Mouse (Mus musculus) MEL (cell line): ENCODE results near the gene Sft2d2. TPM values are rescaled to one million over a fixed set of nuclear protein-coding genes. Genes with fewer than 3 reads are reported as not detected.

ENCODE experiments used
- DNase-seq: peaks from one replicate; pipeline ENCODE4 v3.0.0; 2011; ENCODE audit warnings: low read depth, low spot score
- H3K27ac ChIP-seq: 2 replicates; pipeline ENCODE4 v1.5.1; 2012; ENCODE audit warnings: low read depth, mild to moderate bottlenecking, control low read depth, low read length, moderate library complexity; ENCODE audit not compliant: control insufficient read depth
- H3K27me3 ChIP-seq, 2 experiments: fragments of 150-350 bp in 1 of 2; sonication (generic) in 1 of 2; 2 replicates each; pipeline ENCODE4 v1.6.1; 2012; ENCODE audit warnings: low read length in 2 of 2, mild to moderate bottlenecking in 2 of 2, improper control_type of control experiment in 1 of 2, moderate library complexity in 1 of 2; ENCODE audit not compliant: insufficient read depth in 2 of 2, control insufficient read depth in 1 of 2
- H3K36me3 ChIP-seq, 2 experiments: 2 replicates each; pipeline ENCODE4 v1.6.1; 2012 to 2014; ENCODE audit warnings: low read length in 2 of 2, improper control_type of control experiment in 1 of 2, inconsistent platforms in 1 of 2, mild to moderate bottlenecking in 1 of 2; ENCODE audit not compliant: insufficient read depth in 2 of 2, control insufficient read depth in 1 of 2
- H3K4me1 ChIP-seq, 2 experiments: fragments of 150-350 bp in 1 of 2; sonication (generic) in 1 of 2; 2 replicates each; pipeline ENCODE4 v1.6.1; 2012; ENCODE audit warnings: low read length in 2 of 2, improper control_type of control experiment in 1 of 2, mild to moderate bottlenecking in 1 of 2; ENCODE audit not compliant: insufficient read depth in 2 of 2, control insufficient read depth in 1 of 2
- H3K4me3 ChIP-seq, 2 experiments: fragments of 150-350 bp in 1 of 2; sonication (generic) in 1 of 2; 2 replicates each; pipeline ENCODE4 v1.5.1; 2012; ENCODE audit warnings: low read depth in 2 of 2, low read length in 2 of 2, mild to moderate bottlenecking in 2 of 2, moderate library complexity in 2 of 2, control low read depth in 1 of 2, improper control_type of control experiment in 1 of 2; ENCODE audit not compliant: control insufficient read depth in 1 of 2, insufficient read depth in 1 of 2
- H3K79me2 ChIP-seq: 2 replicates; pipeline ENCODE4 v1.6.1; 2012; ENCODE audit warnings: mild to moderate bottlenecking, low read length, moderate library complexity; ENCODE audit not compliant: control insufficient read depth, poor library complexity, insufficient read depth
- H3K9ac ChIP-seq: 2 replicates; pipeline ENCODE4 v1.6.1; 2012; ENCODE audit warnings: low read depth, mild to moderate bottlenecking, control low read depth, low read length, moderate library complexity; ENCODE audit not compliant: control insufficient read depth, poor library complexity, severe bottlenecking
- H3K9me3 ChIP-seq: fragments of 150-350 bp; sonication (generic); replicated peaks from 2 replicates; pipeline ENCODE4 v1.6.1; 2012; ENCODE audit warnings: mild to moderate bottlenecking, low read length, improper control_type of control experiment, moderate library complexity; ENCODE audit not compliant: insufficient read depth
- BHLHE40 ChIP-seq: IDR thresholded peaks from 2 replicates; pipeline ENCODE4 v1.6.1; 2012; ENCODE audit warnings: low read depth, mild to moderate bottlenecking, inconsistent platforms, low read length, improper control_type of control experiment, borderline replicate concordance
- CHD1 ChIP-seq: IDR thresholded peaks from 2 replicates; pipeline ENCODE4 v1.6.1; 2012; ENCODE audit warnings: low read depth, mild to moderate bottlenecking, inconsistent platforms, low read length, improper control_type of control experiment
- CHD2 ChIP-seq: IDR thresholded peaks from 2 replicates; pipeline ENCODE4 v1.6.1; 2011; ENCODE audit warnings: low read length, improper control_type of control experiment
- CTCF ChIP-seq, 3 experiments: IDR thresholded peaks in 2 of 3; conservative IDR thresholded peaks in 1 of 3; 2 replicates each; pipeline ENCODE4 v1.5.1; 2011 to 2012; ENCODE audit warnings: low read length in 3 of 3, low read depth in 2 of 3, mild to moderate bottlenecking in 2 of 3, improper control_type of control experiment in 1 of 3, inconsistent platforms in 1 of 3, mixed read lengths in 1 of 3, moderate library complexity in 1 of 3; ENCODE audit not compliant: control insufficient read depth in 1 of 3, insufficient read depth in 1 of 3, poor library complexity in 1 of 3, severe bottlenecking in 1 of 3
- ELF1 ChIP-seq: IDR thresholded peaks from 2 replicates; pipeline ENCODE4 v1.6.1; 2014; ENCODE audit warnings: low read depth, mild to moderate bottlenecking, inconsistent platforms, low read length, improper control_type of control experiment, moderate library complexity
- EP300 ChIP-seq, 2 experiments: IDR thresholded peaks; 2 replicates each; pipeline ENCODE4 v1.6.1; 2011; ENCODE audit warnings: improper control_type of control experiment in 2 of 2, low read length in 2 of 2, low read depth in 1 of 2, mild to moderate bottlenecking in 1 of 2
- GATA1 ChIP-seq: IDR thresholded peaks from 2 replicates; pipeline ENCODE4 v1.6.1; 2011; ENCODE audit warnings: low read depth, low read length, improper control_type of control experiment
- HCFC1 ChIP-seq: IDR thresholded peaks from 2 replicates; pipeline ENCODE4 v1.6.1; 2012; ENCODE audit warnings: low read depth, mild to moderate bottlenecking, inconsistent platforms, low read length, improper control_type of control experiment, moderate library complexity
- JUND ChIP-seq: IDR thresholded peaks from 2 replicates; pipeline ENCODE4 v1.6.1; 2011; ENCODE audit warnings: low read depth, mild to moderate bottlenecking, improper control_type of control experiment, low read length
- MAFK ChIP-seq: IDR thresholded peaks from 2 replicates; pipeline ENCODE4 v1.6.1; 2011; ENCODE audit warnings: low read depth, mild to moderate bottlenecking, low read length, improper control_type of control experiment, borderline replicate concordance
- MAX ChIP-seq: IDR thresholded peaks from 2 replicates; pipeline ENCODE4 v1.6.1; 2011; ENCODE audit warnings: low read length, improper control_type of control experiment
- MXI1 ChIP-seq: IDR thresholded peaks from 2 replicates; pipeline ENCODE4 v1.6.1; 2011; ENCODE audit warnings: mild to moderate bottlenecking, low read depth, low read length, improper control_type of control experiment
- MYC ChIP-seq: IDR thresholded peaks from 2 replicates; pipeline ENCODE4 v1.6.1; 2011; ENCODE audit warnings: low read depth, mild to moderate bottlenecking, low read length, improper control_type of control experiment, moderate library complexity
- NRF1 ChIP-seq: IDR thresholded peaks from 2 replicates; pipeline ENCODE4 v1.6.1; 2014; ENCODE audit warnings: low read depth, mild to moderate bottlenecking, inconsistent platforms, low read length, improper control_type of control experiment, moderate library complexity; ENCODE audit not compliant: poor library complexity, insufficient read depth, severe bottlenecking
- POLR2A ChIP-seq, 2 experiments: IDR thresholded peaks; 2 replicates each; pipeline ENCODE4 v1.6.1; 2011 to 2012; ENCODE audit warnings: low read length in 2 of 2, mild to moderate bottlenecking in 2 of 2, control low read depth in 1 of 2, improper control_type of control experiment in 1 of 2, low read depth in 1 of 2, moderate library complexity in 1 of 2; ENCODE audit not compliant: control insufficient read depth in 1 of 2, insufficient read depth in 1 of 2, poor library complexity in 1 of 2
- POLR2AphosphoS2 ChIP-seq: IDR thresholded peaks from 2 replicates; pipeline ENCODE4 v1.6.1; 2011; ENCODE audit warnings: low read length, improper control_type of control experiment
- POLR2AphosphoS5 ChIP-seq: IDR thresholded peaks from 2 replicates; pipeline ENCODE4 v1.6.1; 2012; ENCODE audit warnings: low read depth, borderline replicate concordance, mild to moderate bottlenecking, inconsistent platforms, low read length, moderate library complexity, mixed read lengths
- RAD21 ChIP-seq: IDR thresholded peaks from 2 replicates; pipeline ENCODE4 v1.6.1; 2011; ENCODE audit warnings: mild to moderate bottlenecking, low read depth, low read length, improper control_type of control experiment
- RCOR1 ChIP-seq: IDR thresholded peaks from 2 replicates; pipeline ENCODE4 v1.6.1; 2012; ENCODE audit warnings: low read depth, mild to moderate bottlenecking, inconsistent platforms, low read length, improper control_type of control experiment
- SIN3A ChIP-seq: IDR thresholded peaks from 2 replicates; pipeline ENCODE4 v1.6.1; 2012; ENCODE audit warnings: low read length, improper control_type of control experiment, inconsistent platforms
- TAL1 ChIP-seq: IDR thresholded peaks from 2 replicates; pipeline ENCODE4 v1.6.1; 2012; ENCODE audit warnings: mild to moderate bottlenecking, inconsistent platforms, low read length, moderate library complexity, mixed read lengths
- TCF12 ChIP-seq: IDR thresholded peaks from 2 replicates; pipeline ENCODE4 v1.6.1; 2014; ENCODE audit warnings: low read depth, mild to moderate bottlenecking, inconsistent platforms, low read length, improper control_type of control experiment, moderate library complexity
- ZNF384 ChIP-seq: IDR thresholded peaks from 2 replicates; pipeline ENCODE4 v1.6.1; 2012; ENCODE audit warnings: low read depth, mild to moderate bottlenecking, inconsistent platforms, low read length, improper control_type of control experiment
- polyA plus RNA-seq, 2 experiments: library from polyadenylated mRNA; stranded (reverse) in 1 of 2; unstranded in 1 of 2; fragments of >175 nt in 1 of 2; fragments of >200 nt in 1 of 2; gene quantifications; 2 replicates each; pipeline versions ENCODE4 v1.2.1 to v1.2.4; 2012; ENCODE audit warnings: low replicate concordance in 2 of 2, low read depth in 1 of 2; ENCODE audit not compliant: insufficient read length in 2 of 2, insufficient read depth in 1 of 2, missing spikeins in 1 of 2
- total RNA-seq: library from RNA; depleted of rRNA; stranded (reverse); fragments of 300-350 nt; gene quantifications from 2 replicates; pipeline ENCODE4 v1.2.3, GENCODE M21; 2012

Sft2d2 gene
- total and polyA plus RNA-seq, 3 experiments = 4.0 to 8.9 TPM; not detected in 1

- Histone ChIP-seq H3K4me1 (no peaks in the 10 kb centered on the region), H3K9ac (no peak overlapping the region), H3K9me3 (no peaks in the 10 kb centered on the region), H3K79me2 (no peaks in the 10 kb centered on the region), H3K27ac (no peak overlapping the region), H3K4me3 (no peak overlapping the region), H3K36me3 (no peaks in the 10 kb centered on the region), H3K27me3 (peaks cover 2 to 3% of the 10 kb centered on the region in 2 experiments; a peak in 2 of 4 replicates)
- no peak for TF ChIP-seq TAL1
- TF ChIP-seq MYC = no peak
- no peak for TF ChIP-seq SIN3A
- no peak for TF ChIP-seq JUND
- TF ChIP-seq MAX = no peak
- TF ChIP-seq CHD1 = no peak
- TF ChIP-seq NRF1 = no peak
- TF ChIP-seq EP300 (IDR thresholded peaks at IDR 0.05; ENCODE audit: low read depth in 1 of 2, low read length in 2 of 2) = no peak
- DNase-seq = no peak
Observed at GRCm38 (mm10) chr1:165174059-165174616, 20.1 kb downstream of the Sft2d2 start.

- no peak overlapping the region for H3K4me3 ChIP-seq
- no peaks in the 10 kb centered on the region for H3K4me1 ChIP-seq
- H3K27ac ChIP-seq = no peak overlapping the region
- H3K36me3 ChIP-seq = no peaks in the 10 kb centered on the region
- DNase-seq = no peak
- TF ChIP-seq MXI1 (no peak), BHLHE40 (no peak), GATA1 (no peak)
- no peaks in the 10 kb centered on the region for H3K79me2 ChIP-seq
- H3K27me3 ChIP-seq = peaks cover 3 to 10% of the 10 kb centered on the region in 2 experiments; a peak in 3 of 4 replicates
- H3K9me3 ChIP-seq = no peaks in the 10 kb centered on the region
- H3K9ac ChIP-seq = no peak overlapping the region
Observed at GRCm38 (mm10) chr1:165171277-165171676, 23.0 kb downstream of the Sft2d2 start.

GRCm38 (mm10) chr1:165170157-165170556 is 24.1 kb downstream of the Sft2d2 start:
- H3K4me1 ChIP-seq = no peaks in the 10 kb centered on the region
- no peak overlapping the region for H3K9ac ChIP-seq
- no peaks in the 10 kb centered on the region for H3K36me3 ChIP-seq
- H3K9me3 ChIP-seq = no peaks in the 10 kb centered on the region
- no peak overlapping the region for H3K27ac ChIP-seq
- no peaks in the 10 kb centered on the region for H3K79me2 ChIP-seq
- H3K4me3 ChIP-seq = no peak overlapping the region
- H3K27me3 ChIP-seq = peaks cover 3 to 10% of the 10 kb centered on the region in 2 experiments; a peak in 3 of 4 replicates
- DNase-seq = no peak
- TF ChIP-seq CHD2 = no peak
- TF ChIP-seq RAD21 = no peak
- TF ChIP-seq JUND = no peak
- TF ChIP-seq MAFK = no peak
- no peak for TF ChIP-seq POLR2AphosphoS2
- TF ChIP-seq RCOR1 = no peak
- TF ChIP-seq EP300 (IDR thresholded peaks at IDR 0.05; ENCODE audit: low read depth in 1 of 2, low read length in 2 of 2) = no peak
- no peak for TF ChIP-seq HCFC1
- no peak for TF ChIP-seq TCF12
- no peak for TF ChIP-seq POLR2A (IDR thresholded peaks at IDR 0.05; ENCODE audit: control insufficient read depth in 1 of 2, insufficient read depth in 1 of 2, low read depth in 1 of 2, low read length in 2 of 2, poor library complexity in 1 of 2)
- no peak for TF ChIP-seq ZNF384
- no peak for TF ChIP-seq ELF1
- TF ChIP-seq CTCF (IDR thresholded peaks at IDR 0.05 in 2 of 3, conservative IDR thresholded peaks at IDR 0.05 in 1 of 3; ENCODE audit: control insufficient read depth in 1 of 3, insufficient read depth in 1 of 3, low read depth in 2 of 3, low read length in 3 of 3, poor library complexity in 1 of 3, severe bottlenecking in 1 of 3) = no peak
- TF ChIP-seq POLR2AphosphoS5 = no peak
